Comparison of ENCODE assay signal across 8 mouse cellular contexts in the genomic region with DNA sequence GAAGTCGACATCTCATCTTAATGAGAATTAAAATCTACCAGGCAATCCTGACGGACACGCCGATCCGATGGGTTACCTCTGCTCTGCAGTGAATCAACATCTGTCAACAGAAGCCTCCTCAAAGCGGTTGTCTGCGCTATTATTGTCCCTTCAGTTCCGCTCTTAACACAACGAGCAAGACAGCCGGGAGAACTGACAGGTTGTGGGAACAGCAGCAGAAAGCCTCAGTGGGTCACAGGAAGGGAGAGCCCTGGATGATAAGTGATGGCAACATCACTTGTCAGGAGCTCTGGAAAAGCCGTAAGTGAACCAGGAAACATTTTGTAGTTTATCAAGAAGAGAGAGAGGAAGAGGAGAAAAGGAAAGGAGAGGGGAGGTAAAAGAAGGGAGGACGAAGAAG. TPM values are rescaled to one million over a fixed set of nuclear protein-coding genes. Genes with fewer than 3 reads are reported as not detected.
DNase-seq lines count a peak whose midpoint lies in the region; ATAC-seq and TF ChIP-seq lines count a peak whose summit lies in the region.

No protein-coding gene starts in this region.

- no peak for TF ChIP-seq CTCF in hindbrain, postnatal 0 days (IDR thresholded peaks at IDR 0.05; ENCODE audit: low read depth)
- no peak for TF ChIP-seq CTCF in midbrain, postnatal 0 days (IDR thresholded peaks at IDR 0.05)

- peak overlapping the region; percentile 53 for H3K4me3 ChIP-seq in lung, embryonic 16.5 days (ENCODE audit: low read length)
- peak overlapping the region; percentile 52 for H3K4me3 ChIP-seq in hindbrain, postnatal 0 days (ENCODE audit: low read length)
- H3K4me3 ChIP-seq in midbrain, postnatal 0 days (ENCODE audit: low read depth, low read length), result peak overlapping the region; percentile 50

- DNase-seq in lung, postnatal 4 days, result no peak
- DNase-seq in embryo, embryonic 11 days, result peak; percentile 69
- no peak for DNase-seq in hindbrain, postnatal 0 days (ENCODE audit: low spot score)
- DNase-seq in midbrain, postnatal 0 days (ENCODE audit: low spot score), result no peak
- no peak for DNase-seq in left cerebral cortex, adult 8-10 months (ENCODE audit: low spot score in 2 of 2)
- DNase-seq in adrenal gland, adult 8-10 months, result no peak

- no peaks in the 10 kb centered on the region for H3K36me3 ChIP-seq in lung, embryonic 16.5 days (ENCODE audit: control insufficient read depth, insufficient read depth, low read length)
- no peaks in the 10 kb centered on the region for H3K36me3 ChIP-seq in hindbrain, postnatal 0 days (ENCODE audit: insufficient read depth, low read length)
- no peaks in the 10 kb centered on the region for H3K36me3 ChIP-seq in midbrain, postnatal 0 days (ENCODE audit: insufficient read depth, low read length)

- peak overlapping the region; percentile 72 for H3K4me2 ChIP-seq in lung, embryonic 16.5 days (ENCODE audit: low read depth, low read length)
- peak overlapping the region; percentile 80 for H3K4me2 ChIP-seq in hindbrain, postnatal 0 days (ENCODE audit: low read depth, low read length)
- H3K4me2 ChIP-seq in midbrain, postnatal 0 days (ENCODE audit: low read depth, low read length, poor library complexity, severe bottlenecking), result peak overlapping the region; percentile 74

- no peaks in the 10 kb centered on the region for H3K9me3 ChIP-seq in lung, embryonic 16.5 days (ENCODE audit: control insufficient read depth, low read length)
- H3K9me3 ChIP-seq in hindbrain, postnatal 0 days (ENCODE audit: low read length), result no peaks in the 10 kb centered on the region
- no peaks in the 10 kb centered on the region for H3K9me3 ChIP-seq in midbrain, postnatal 0 days (ENCODE audit: low read length)

- no peak for ATAC-seq in lung, embryonic 16.5 days (ENCODE audit: low read depth)
- ATAC-seq in hindbrain, postnatal 0 days, result no peak
- ATAC-seq in midbrain, postnatal 0 days (ENCODE audit: low FRiP score), result no peak
- no peak for ATAC-seq in monocyte, adult 5-6 weeks (replicated peaks; ENCODE audit: insufficient number of reproducible peaks, low FRiP score, low TSS enrichment, poor library complexity, severe bottlenecking)

- no peaks in the 10 kb centered on the region for H3K27me3 ChIP-seq in lung, embryonic 16.5 days (ENCODE audit: control insufficient read depth, insufficient read depth, low read depth, low read length)
- no peaks in the 10 kb centered on the region for H3K27me3 ChIP-seq in hindbrain, postnatal 0 days (ENCODE audit: insufficient read depth, low read length)
- H3K27me3 ChIP-seq in midbrain, postnatal 0 days (ENCODE audit: insufficient read depth, low read length), result no peaks in the 10 kb centered on the region

- H3K4me1 ChIP-seq in lung, embryonic 16.5 days (replicated peaks; ENCODE audit: control insufficient read depth, insufficient read depth, low read length), result peaks cover 5% of the 10 kb centered on the region; the same call in 1 of the 2 replicates
- no peaks in the 10 kb centered on the region; the same call in 1 of the 2 replicates for H3K4me1 ChIP-seq in hindbrain, postnatal 0 days (ENCODE audit: insufficient read depth, low read length)
- no peaks in the 10 kb centered on the region for H3K4me1 ChIP-seq in midbrain, postnatal 0 days (ENCODE audit: insufficient read depth, low read length)

- 2% methylated on average over 12 of the region's 12 CpGs for WGBS in lung, embryonic 16.5 days
- WGBS in hindbrain, postnatal 0 days, result 4% methylated on average over 12 of the region's 12 CpGs
- 2% methylated on average over 12 of the region's 12 CpGs for WGBS in midbrain, postnatal 0 days

- peak overlapping the region; percentile 62 for H3K9ac ChIP-seq in lung, embryonic 16.5 days (ENCODE audit: low read length)
- peak overlapping the region; percentile 50 for H3K9ac ChIP-seq in hindbrain, postnatal 0 days (replicated peaks; ENCODE audit: low read length)
- peak overlapping the region; percentile 48; the same call in 1 of the 2 replicates for H3K9ac ChIP-seq in midbrain, postnatal 0 days (replicated peaks; ENCODE audit: low read length, poor library complexity, severe bottlenecking)

- no peak overlapping the region for H3K27ac ChIP-seq in lung, embryonic 16.5 days (ENCODE audit: low read length)
- H3K27ac ChIP-seq in hindbrain, postnatal 0 days, result no peak overlapping the region
- H3K27ac ChIP-seq in midbrain, postnatal 0 days (ENCODE audit: low read depth, low read length), result no peak overlapping the region

RNA-seq across cellular contexts. Expression of gene Abt1, which starts 12.0 kb away (rescaled TPM):
- 11.8 and 12.3 TPM in 2 replicates for polyA plus RNA-seq in lung, embryonic 16.5 days (2015; fragmentation: Nextera tagmentation; extraction: Ambion mirVana)
- total RNA-seq in hindbrain, postnatal 0 days (2014; rRNA removed), result 5.0 and 5.5 TPM in 2 replicates
- polyA plus RNA-seq in hindbrain, postnatal 0 days (2015; fragmentation: Nextera tagmentation; extraction: Ambion mirVana), result 7.2 and 7.6 TPM in 2 replicates
- total RNA-seq in midbrain, postnatal 0 days (2014; rRNA removed), result 4.9 and 7.3 TPM in 2 replicates
- 5.2 and 6.0 TPM in 2 replicates for polyA plus RNA-seq in midbrain, postnatal 0 days (2015; fragmentation: Nextera tagmentation; extraction: Ambion mirVana)
- total RNA-seq in left cerebral cortex, adult 8-10 months (2022), result 1 to 10 TPM; 8.1 to 9.3 (median 8.6) TPM
- total RNA-seq in adrenal gland, adult 8-10 months (2022), result 1 to 10 TPM; 6.5 to 7.8 (median 7.1) TPM
- 12.1 to 15.9 TPM (median 13.2 TPM) in 3 replicates for total RNA-seq in monocyte, adult 5-6 weeks (2017)

RNA-seq across cellular contexts. Expression of gene Btn1a1, which starts 30.0 kb away (rescaled TPM):
- 0.06 and 0.10 TPM in 2 replicates for polyA plus RNA-seq in lung, embryonic 16.5 days (2015; fragmentation: Nextera tagmentation; extraction: Ambion mirVana)
- total RNA-seq in hindbrain, postnatal 0 days (2014; rRNA removed), result 0.40 and 0.89 TPM in 2 replicates
- 0.15 and 0.24 TPM in 2 replicates for polyA plus RNA-seq in hindbrain, postnatal 0 days (2015; fragmentation: Nextera tagmentation; extraction: Ambion mirVana)
- 0.05 TPM in 1 of 2 replicates, not detected in the other for total RNA-seq in midbrain, postnatal 0 days (2014; rRNA removed)
- polyA plus RNA-seq in midbrain, postnatal 0 days (2015; fragmentation: Nextera tagmentation; extraction: Ambion mirVana), result 0.04 and 0.07 TPM in 2 replicates
- total RNA-seq in left cerebral cortex, adult 8-10 months (2022), result under 1 TPM in 2 of 4 experiments, not detected in 2; 0.09 to 0.13 TPM
- not detected for total RNA-seq in adrenal gland, adult 8-10 months (2022)
- total RNA-seq in monocyte, adult 5-6 weeks (2017), result not detected in 3 replicates

RNA-seq across cellular contexts. Expression of gene Btn2a2, which starts 53.0 kb away (rescaled TPM):
- polyA plus RNA-seq in lung, embryonic 16.5 days (2015; fragmentation: Nextera tagmentation; extraction: Ambion mirVana), result 0.20 and 0.28 TPM in 2 replicates
- not detected in 2 replicates for total RNA-seq in hindbrain, postnatal 0 days (2014; rRNA removed)
- 0.11 TPM in 1 of 2 replicates, not detected in the other for polyA plus RNA-seq in hindbrain, postnatal 0 days (2015; fragmentation: Nextera tagmentation; extraction: Ambion mirVana)
- 0.16 TPM in 1 of 2 replicates, not detected in the other for total RNA-seq in midbrain, postnatal 0 days (2014; rRNA removed)
- polyA plus RNA-seq in midbrain, postnatal 0 days (2015; fragmentation: Nextera tagmentation; extraction: Ambion mirVana), result not detected in 2 replicates
- 1 to 10 TPM in 2 of 4 experiments, under 1 TPM in 2; 0.63 to 1.1 (median 0.99) TPM for total RNA-seq in left cerebral cortex, adult 8-10 months (2022)
- not detected for total RNA-seq in adrenal gland, adult 8-10 months (2022)
- total RNA-seq in monocyte, adult 5-6 weeks (2017), result not detected in 3 replicates
